Mouse (Mus musculus) erythroblast, adult 5-6 weeks (primary cell): ENCODE measurements around the gene Rab40c. TPM values are rescaled to one million over a fixed set of nuclear protein-coding genes. Genes with fewer than 3 reads are reported as not detected.
"Not testable (repeated sequence)": the region's sequence is repeated elsewhere in the genome, so short reads cannot be mapped to it uniquely, and the experiment has no call there.

Experiments used
- ATAC-seq: replicated peaks from 2 replicates; pipeline ENCODE4 v1.8.0; 2016; ENCODE audit warnings: moderate number of reproducible peaks, mild to moderate bottlenecking, moderate TSS enrichment, inconsistent platforms; ENCODE audit not compliant: poor library complexity, low FRiP score, severe bottlenecking
- total RNA-seq, 2 experiments: library from RNA; stranded (forward) in 1 of 2; stranded (reverse) in 1 of 2; fragments of 150-400 nt in 1 of 2; fragments of 200-764, 138-1000 nt in 1 of 2; gene quantifications; 2 replicates each; pipeline versions ENCODE4 v1.2.3 to v1.2.4; 2015 to 2017; ENCODE audit warnings: low replicate concordance in 2 of 2

The Rab40c gene
- total RNA-seq, 2 experiments from 2014 or later, result 1.2 to 2.3 TPM

DNA sequence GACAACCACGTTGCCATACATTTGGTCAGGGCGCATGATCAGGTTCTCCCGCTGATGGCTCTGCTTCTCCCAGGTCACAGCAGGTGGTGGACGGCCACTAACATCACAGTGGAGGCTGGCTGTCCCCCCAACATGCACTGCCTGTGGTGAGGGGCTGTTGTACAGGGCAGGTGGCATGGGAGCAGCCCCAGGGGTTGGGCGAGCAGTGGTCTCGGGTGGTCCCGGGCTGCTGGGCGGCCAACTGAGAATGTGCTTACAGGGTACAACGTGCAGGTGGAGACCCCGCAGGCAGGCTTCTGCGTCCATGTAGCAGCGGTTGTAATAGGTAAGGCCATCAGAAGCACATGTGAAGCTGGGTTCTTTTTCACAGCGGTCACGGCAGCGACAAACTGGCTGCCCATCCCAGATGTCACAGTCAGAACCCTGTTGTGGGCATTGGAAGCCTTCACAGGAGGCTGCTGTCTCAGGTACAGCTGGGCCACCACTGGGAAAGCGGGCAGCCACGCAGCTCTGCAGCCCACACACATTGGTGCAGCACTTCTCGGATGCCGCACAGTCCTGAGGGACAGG is 40.8 kb downstream of the Rab40c start:
- no peak for ATAC-seq

DNA sequence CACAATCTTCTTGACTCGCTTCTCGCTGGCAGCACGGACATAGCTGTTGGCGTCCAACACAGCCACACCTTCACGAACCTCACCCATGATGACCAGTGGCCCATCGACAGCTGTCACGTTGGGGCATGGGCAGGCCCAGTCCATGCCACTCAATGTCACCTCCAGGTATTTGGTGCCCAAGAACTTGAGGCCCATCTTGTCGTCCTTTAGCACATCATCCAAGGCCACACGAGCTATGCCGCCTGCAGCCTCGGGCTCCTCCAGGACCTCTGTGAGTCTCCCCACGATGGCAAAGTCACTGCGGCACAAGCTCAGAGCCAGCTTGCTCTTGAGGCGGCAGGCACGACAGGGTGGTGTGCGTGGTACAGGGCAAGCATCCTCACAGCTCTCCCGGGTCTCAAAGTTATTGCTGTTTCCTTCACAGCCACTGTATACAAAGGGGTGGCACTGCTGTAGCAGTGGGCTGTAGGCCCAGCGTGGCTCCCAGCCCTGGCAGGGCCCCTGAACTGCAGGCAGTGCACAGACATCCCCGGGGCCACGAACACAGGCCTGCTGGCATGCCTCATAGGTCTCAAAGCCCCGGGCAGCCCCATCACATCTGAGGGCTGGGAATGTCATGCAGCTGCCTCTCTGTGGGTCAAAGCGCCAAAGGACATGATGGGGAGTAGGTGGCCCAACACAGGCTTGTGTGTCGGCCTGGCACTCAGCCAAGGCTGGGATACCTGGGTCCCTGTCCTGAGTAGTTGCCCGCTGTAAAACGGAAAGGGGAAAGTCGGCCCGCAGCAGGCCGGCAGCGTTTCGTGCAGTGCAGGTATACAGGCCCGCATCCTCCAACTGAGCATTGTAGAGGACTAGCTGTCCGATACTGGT is 41.6 kb downstream of the Rab40c start:
- ATAC-seq, result no peak

DNA sequence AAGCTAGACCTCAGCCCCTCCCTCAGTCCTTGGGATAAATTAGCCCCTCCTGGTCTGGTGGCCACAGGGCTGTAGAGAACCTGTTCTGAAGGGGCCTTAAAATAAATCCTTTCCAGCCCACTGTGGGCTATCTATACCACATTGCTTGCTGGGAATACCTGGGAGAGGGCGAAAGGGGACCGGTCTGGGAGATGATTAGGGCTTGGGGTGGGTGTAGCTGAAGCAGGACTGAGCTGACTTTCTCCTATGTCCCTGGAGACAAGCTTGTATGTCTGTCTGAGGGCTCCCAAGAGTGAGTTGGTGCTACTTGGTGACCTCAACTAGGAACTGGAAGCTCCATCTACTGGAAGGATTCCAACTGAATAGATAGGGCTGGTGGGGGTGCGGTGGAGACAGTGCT is 42.5 kb downstream of the Rab40c start:
- ATAC-seq, result no peak

DNA sequence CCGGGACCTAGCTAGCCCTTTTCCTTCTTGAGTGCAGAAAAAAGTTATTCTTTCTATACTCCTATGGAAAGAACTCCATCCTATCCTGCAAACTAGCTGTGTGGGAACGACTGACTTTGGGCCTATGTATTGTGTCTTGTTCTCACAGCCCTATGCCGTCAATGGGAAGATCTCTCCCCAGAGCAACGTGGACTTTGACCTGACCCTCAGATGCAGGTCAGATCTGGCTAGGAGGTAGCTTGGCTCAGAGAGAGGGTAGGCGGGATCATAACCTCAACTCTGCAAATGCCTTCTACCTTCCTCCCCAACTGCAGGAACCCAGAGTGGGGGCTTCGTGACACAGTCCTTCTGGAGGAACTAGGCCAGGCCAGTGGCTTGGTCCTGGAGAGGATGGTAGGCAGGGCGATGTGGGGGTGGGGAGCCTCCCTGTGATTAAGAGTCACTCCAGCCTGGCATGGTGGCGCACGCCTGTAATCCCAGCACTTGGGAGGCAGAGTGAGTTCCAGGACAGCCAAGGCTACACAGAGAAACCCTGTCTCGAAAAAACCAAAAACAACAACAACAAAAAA is 43.1 kb downstream of the Rab40c start:
- no peak for ATAC-seq

DNA sequence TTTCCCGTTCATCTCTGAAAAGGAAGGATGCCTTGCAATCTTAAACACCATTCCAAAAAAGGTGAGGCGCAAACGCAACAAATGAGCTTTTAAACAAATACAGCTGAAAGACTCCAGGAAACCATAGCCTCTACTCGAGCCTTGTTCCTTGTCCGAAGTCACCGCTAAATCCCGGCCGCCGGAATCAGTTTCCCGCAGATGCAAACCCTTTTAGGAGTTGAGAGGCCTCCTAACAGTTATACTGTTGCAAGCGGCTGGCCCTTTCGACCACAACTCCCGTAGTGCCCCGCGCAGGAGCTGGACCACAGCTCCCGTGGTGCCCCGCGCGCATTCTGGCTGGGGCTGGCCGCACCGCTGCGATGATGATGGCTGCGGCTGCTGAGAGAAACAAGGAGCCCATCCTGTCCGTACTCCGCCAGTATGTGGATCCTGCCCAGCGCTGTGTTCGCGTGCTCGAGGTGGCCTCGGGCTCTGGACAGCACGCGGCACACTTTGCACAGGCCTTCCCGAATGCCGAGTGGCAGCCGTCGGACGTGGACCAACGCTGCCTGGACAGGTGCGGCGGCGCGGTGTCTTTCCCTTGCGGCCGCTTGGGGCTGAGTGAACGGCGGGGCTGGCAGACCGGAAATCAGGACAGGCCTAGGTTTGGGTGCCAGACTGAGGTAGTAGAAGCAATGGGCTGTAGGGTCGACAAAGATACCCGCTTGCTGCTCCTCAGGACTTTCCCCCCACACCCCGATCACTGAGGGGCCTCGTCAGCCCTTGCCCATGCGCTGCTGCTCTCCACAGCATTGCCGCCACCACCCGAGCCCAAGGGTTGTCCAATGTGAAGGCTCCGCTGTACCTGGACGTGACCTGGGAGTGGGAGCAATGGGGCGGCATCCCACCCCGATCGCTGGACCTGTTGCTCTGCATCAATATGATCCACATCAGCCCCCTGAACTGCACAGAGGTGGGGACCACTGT is 44.1 kb downstream of the Rab40c start:
- ATAC-seq, result peak; percentile 84

DNA sequence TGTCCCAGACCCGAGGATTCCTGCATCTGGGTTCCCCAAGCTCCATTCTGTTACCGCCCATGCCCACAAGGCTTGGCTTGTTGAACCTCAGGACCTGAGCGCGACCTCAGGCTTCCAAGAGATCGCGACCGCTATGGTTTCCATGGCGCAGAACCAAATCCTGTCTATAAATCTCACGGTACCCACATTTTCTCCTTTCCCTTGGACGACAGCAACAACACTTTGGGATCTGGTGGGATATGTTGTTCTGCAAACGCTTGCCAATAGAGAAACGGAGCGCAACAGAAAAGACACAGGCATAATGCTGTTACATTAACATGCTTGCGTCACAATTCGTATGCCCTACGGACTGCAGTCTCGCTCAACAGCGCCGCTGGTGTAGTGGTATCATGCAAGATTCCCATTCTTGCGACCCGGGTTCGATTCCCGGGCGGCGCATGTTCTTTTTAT is 44.8 kb downstream of the Rab40c start, which contains the start of gene Mettl26:
Mettl26 (plus strand) TSS at position 354 of the 450 bp plus-strand sequence.
- ATAC-seq, result peak; percentile 71

DNA sequence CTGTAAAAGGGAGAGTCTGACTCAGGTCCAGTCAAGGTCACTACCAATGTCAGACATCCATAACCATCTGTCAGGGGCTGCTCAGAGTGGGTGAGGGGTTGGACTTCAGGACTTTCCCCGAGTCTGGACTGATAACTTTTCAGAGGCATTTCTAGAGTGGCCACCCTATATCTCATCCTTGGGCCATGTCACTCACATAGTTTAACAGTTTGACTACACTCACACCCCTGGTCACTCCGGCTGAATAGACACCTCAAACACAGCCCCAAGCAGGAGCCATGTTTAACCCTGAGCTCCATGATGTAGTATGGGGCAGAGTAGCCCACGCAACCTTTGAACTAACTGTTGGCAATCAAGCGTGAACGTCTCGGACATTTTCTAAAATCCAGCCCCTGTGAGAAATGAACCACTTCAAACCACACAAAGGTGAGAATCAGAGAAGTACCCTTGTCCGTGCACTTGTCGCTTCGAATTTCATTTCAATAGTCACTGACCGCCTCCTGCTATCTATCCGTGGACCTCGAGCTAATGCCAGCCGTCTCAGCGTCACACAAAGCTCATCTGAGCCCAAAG is 45.3 kb downstream of the Rab40c start:
- no peak for ATAC-seq

DNA sequence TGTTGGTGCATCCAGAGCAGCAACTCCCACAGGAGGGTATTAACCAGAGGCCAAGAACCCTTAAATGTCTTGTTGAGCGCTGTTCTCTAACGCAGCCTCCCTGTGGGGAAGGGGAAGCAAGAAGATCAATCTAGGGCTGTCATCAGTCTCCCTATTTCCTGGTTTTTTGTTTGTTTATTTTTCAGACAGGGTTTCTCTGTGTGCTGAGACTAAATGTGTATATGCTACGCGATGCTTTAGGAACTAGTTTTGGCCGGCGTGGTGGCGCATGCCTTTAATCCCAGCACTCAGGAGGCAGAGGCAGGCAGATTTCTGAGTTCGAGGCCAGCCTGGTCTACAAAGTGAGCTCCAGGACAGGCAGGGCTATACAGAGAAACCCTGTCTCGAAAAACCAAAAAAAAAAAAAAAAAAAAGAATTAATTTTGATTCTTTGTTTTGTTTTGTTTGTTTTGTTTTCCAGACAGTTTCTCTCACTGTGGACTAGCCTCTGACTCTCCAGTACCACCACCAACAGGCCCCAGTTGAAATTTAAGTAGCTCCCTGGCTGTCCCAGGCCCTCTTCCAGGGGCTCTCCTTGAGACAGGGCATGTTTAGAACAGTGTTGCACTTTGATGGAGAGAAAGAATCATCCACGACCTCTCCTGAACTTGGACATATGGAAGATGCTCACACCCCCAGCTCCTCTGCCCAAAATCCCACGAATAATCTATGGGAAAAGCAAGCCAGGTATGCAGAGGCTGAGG is 46.0 kb downstream of the Rab40c start:
- no peak for ATAC-seq

DNA sequence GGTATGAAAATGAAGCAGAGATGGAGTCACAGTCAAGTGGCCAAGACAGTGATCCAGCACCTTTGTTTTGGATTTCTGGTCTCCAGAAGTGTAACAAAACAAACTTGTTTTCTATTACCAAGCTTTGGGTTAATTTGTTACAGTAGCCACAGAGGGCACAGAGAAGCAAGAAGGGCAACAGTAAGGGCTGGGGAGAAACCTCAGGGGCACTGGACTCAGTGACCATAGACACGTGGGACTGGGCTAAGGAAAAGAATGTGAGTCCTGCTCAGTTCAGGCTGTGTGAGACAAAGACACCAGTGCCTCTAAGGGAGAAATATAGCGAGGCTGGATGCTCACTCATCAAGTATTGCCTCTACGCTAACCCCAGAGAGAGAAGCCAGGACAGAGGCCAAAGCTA is 46.9 kb downstream of the Rab40c start:
- no peak for ATAC-seq

DNA sequence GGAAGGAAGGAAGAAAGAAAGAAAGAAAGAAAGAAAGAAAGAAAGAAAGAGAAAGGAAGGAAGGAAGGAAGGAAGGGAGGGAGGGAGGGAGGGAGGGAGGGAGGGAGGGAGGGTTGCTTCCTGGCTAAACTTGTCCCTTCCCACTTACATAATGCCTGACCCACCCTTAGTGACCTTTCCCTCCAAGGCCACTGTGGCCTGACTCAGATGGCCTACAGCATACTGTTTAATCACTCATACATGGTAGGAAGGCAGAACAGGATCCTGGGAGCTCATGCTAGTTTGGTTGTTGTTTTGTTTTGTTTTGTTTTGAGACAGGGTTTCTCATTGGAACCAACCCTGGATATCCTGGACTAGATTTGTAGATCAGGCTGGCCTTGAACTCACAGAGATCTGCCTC is 48.0 kb downstream of the Rab40c start:
- not testable (repeated sequence) for ATAC-seq

DNA sequence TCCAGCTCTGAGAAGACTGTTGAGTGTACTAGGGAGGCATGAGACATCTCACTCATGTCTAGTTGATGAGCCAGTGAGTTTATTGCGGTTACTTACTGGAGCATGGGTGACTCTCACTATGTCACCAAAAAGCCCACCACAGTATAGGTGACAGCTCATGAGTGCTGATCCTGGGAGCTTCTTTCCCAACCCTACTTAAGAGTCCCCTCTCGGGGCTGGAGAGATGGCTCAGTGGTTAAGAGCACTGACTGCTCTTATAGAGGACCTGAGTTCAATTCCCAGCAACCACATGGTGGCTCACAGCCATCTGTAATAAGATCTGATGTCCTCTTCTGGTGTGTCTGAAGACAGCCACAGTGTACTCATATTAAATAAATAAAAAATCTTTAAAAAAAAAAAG is 49.6 kb downstream of the Rab40c start:
- ATAC-seq, result no peak

DNA sequence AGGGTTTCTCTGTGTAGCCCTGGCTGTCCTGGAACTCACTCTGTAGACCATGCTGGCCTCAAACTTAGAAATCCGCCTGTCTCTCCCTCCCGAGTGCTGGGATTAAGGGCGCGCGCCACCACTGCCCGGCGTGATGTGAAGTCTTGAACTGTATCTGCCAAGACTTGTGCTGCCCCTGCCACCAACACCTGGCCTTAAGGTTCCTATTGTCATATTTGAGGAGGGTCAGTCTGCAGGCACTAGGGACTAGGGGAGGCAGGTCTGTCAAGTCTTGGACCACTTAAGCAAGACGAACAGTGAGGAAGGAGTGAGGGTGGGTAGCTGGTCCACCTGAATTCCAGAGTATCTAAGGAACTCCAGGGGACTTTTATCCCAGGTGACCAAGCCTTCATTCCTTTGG is 50.0 kb downstream of the Rab40c start:
- ATAC-seq, result no peak

DNA sequence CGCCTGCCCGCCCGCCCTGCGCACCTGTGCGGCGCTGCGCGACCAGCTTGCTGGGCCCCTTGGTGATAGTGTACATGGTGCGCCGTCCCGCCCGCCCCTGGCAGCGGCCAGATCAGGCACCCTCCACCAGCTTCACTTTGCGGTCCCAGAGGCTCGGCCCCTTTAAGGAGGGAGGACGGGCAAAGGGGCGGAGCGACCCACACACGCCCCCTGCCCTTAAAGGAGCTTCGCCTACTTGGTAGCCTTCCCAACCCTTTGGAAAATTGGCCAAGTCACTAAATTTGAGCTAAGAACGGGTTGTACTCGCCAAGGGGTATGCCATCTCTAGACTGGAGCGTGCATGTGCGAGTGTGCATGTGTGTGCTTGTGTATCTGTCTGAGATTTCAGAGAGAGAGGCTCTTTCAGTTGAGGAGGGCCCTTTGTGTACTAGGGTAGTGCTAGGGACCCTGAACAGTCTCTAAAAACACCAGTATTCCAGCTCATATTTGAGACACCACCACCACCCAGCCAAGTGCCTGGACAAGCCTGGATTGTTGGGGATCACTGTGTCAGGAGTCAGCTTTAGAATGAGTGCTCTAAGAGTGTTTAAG is 50.8 kb downstream of the Rab40c start, which contains the start of gene Mcrip2:
Mcrip2 (minus strand) TSS at position 164 of the 591 bp plus-strand sequence.
- ATAC-seq, result no peak

DNA sequence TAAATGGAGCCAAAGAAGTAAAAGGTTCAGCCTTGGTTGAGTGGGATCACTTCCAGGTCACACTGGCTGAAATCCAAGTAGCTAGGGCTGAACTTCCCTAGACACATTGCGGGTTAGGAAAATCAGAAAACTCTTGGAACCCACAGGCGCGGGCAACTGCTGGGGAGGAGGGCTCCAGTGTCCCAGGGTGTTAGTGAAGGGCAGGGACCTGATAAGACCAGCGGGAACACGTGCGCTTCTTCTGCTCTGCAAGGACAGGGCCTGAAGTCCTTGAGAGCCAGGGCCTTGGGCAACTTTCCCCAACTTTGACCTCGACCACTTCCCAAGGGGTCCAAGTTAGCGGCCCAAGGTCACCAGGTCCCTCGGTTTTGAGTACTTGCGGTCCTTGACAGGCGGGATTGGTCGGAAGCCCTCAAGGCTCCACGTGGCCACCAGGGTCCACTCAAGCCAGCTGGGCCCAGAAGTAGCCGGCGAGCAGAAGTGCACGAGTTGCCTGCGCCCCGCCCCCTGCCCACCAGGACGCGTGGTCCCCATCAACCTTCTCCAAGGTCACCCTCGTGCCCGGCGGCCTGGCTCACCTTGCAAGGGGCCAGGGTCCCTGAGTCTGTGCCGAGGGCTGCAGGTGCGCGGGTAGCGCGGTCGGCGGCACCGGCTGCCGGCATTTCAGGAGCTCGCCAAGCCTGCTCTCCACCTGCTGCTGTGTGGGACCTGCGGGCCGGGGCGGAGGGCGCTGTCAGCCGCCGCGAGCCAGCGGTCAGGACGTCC is 51.5 kb downstream of the Rab40c start:
- 0 out of 2 replicates have a peak, but pooled peaks have one; percentile 15 for ATAC-seq

DNA sequence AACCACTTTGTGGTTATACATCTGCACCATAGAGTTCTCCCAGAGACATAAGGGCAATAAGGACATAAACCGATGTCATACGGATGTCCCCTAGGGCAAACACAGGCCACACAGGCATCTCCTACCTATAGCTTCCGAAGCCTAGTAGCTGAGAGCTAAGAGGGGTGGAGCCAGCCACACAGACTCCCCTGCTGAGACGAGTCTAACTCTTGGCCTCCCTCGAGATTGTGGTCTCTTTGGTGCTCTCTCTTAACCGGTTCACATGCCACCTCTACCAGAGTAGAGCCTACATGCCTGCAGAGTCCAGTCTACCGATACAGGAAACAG is 52.1 kb downstream of the Rab40c start:
- no peak for ATAC-seq

DNA sequence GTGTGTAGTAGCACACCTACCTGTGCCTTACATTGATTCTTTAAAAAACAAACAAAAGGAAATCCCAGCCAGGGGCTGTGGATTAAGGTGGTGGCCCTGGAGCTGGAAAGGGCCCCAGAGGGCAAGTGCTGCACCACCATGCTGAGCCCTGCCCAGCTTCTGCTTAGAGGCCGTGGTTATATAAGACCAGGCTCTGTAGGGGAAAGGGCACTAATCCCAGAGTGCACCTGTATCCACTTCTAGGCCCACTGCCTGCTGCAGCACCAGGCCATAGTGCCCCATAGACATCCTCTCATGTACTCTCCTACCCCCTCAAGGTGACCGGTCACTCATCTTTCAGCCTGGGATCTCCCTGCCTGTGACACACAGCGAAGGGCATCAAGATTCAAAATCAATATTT is 53.4 kb downstream of the Rab40c start:
- no peak for ATAC-seq

DNA sequence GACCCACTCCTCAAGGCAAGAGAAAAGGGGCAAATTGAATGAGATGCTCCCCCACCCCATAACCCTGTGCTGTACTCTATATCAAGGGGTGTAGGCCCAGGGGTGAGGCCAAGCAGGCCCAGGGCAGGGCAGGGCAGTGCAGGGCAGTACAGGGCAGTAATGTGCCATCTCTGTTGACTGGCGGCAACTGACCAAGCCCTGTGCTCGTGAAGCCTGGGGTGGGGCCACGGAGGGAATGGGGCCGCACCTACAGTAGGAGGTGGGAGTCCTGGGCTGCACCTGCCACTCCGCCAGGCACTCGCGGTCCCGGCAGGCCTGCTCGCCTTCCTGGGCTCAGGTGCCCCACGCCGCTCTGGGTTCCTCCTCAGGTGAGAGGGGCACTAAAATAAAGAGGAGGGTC is 54.2 kb downstream of the Rab40c start:
- no peak for ATAC-seq

DNA sequence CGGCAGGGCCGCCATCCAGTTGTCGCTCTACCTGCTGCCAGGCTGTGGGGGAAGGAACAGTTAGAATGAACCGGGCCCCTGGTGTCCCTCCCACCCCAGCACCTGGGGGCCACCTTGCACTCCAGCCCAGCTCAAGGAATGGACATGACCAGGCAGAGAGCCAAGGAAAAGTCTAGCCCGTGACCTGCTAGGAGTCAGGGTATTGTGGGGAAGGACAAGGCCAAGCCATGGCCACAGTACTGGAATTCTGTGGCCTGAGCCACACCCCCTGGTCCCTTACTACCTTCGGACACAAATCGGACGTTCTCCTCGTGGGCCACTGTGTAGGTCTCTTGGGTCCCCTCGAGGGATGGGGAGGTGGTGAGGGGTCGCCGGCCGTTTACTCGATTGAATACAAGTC is 55.2 kb downstream of the Rab40c start:
- ATAC-seq, result no peak
